Mouse (Mus musculus): ENCODE measurements around the gene Rfx3. TPM values are rescaled to one million over a fixed set of nuclear protein-coding genes. Genes with fewer than 3 reads are reported as not detected.

Rfx3 gene
- total RNA-seq, 1 experiment from 2014 or later, result 6.6 TPM

DNA sequence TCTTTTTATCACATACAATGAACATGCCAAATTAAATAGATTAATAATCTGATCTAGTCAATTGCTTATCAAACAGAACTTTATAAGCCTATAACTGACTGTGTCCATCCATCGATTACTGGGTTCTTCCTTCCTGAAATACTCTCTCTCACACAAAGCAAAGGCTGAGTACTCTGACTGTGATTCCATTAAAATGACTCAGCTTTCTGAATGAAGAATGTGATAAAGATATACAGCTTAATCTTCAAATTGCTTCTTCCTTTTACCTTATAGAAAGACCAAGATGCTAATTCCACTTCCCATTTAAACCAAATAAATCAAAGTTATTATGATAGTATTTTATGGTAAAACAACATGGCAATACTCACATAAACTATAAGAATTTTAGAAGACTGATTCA, 105.8 kb downstream of the Rfx3 start:
- no peak for DNase-seq

DNA sequence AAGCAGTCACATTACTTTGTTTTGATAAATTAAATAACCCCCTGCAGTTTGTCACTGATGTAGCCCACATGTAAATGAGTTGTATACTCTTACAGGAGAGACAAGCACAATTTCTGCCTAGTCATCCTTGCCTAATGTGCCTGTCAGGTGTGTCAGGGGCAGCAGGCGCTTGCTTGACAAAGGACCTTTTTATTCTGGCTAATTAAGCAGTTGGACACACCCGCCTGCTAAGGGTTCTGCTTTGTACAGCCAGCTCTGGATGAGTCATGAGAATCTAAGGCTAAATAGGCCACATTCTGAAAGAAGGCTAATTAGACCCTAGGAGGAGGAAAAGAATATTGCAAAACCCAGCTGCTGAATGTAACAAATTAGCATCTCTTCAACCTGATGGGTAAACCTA, 106.3 kb downstream of the Rfx3 start:
- DNase-seq, result peak; percentile 12

DNA sequence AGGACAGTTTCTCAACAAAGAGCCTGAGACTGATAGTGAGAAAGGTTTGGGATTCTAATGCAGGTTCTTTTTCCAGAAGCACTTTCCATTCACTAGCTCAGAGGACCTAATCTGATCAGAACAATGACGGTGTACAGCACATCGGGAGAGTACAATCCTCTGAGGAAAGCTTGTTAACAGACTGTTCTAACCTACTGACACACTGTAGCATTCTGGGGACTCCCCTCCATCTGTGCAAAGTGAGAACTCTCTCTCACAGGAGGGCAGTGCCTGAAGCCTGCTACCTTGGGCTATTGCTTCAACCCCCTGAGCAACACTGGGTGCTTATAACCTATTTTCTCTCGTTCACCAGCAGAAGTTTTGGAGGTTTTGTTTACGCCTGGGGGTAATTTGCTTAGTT, 106.8 kb downstream of the Rfx3 start:
- DNase-seq, result no peak

DNA sequence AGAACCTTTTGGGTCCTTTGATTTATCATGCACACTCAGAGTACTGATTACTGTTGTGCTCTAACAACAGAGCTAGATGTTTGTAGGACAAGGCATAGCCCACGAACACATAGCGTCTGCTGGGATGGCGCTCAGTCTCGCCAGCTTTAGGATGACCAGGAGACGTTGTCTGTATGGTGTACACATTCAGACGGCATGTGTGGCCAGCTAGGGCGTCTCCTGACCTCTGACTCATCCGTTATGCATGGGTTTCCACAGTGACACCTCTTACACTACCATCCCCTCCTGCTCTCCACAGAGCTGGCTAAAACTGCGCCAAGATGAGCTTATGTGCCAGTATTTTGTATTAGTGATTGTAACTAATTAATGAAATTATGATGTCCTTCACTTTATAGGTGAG, 108.4 kb downstream of the Rfx3 start:
- no peak for DNase-seq

DNA sequence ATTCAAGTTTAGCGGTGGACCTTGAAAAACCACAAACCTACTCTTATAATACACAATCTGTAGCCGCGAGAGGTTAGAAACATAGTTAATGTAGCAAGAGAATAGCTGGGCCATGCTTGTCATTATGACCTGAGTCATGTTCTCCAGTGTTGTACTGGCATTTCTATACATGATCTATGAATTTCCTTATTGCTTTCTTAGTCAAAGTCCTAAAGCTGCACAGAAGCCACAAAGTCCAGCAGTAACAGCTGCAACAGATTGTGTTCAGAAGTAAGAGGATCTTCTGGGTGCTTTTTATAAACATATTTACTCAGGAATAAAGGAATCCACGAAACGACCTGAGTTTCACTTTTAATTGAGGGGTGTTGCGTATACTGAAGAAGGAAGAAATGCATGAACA, 109.3 kb downstream of the Rfx3 start:
- no peak for DNase-seq

DNA sequence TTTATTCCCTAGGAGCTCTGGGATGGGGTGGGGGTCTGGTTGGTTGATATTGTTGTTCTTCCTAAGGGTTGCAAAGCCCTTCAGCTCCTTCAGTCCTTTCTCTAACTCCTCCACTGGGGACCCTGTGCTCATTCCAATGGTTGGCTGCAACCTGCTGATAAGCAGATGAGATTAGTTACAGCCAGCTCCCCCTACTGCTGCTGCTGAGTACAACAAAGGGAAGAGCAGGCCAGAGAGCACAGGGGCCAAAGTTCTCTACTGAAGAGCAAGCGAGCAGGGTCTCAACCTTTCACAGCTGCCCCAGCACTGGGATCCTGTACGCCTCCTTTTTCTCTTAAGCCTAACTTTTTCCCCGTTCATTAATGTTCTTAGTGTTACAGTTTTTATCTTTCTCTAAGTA, 126.4 kb downstream of the Rfx3 start:
- DNase-seq, result no peak

DNA sequence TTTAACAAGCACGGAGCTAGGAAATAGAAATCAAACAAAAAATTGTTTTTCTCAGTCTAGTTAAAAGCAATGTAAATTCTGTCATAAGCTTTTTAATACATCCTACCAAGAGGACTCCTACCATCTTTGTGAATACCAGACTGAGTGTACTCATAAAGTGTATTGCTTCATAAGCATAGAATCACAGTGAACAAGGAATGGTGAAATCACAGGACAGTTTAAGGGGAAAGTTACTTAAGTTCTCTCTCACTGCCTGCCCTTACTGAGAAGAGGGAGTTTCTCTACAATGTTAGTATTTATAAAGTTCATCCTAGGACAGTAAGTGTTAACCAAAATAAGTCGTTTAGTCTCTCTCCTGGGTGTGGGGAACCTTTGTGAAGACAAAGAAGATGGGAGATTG, 133.5 kb downstream of the Rfx3 start:
- no peak for DNase-seq

DNA sequence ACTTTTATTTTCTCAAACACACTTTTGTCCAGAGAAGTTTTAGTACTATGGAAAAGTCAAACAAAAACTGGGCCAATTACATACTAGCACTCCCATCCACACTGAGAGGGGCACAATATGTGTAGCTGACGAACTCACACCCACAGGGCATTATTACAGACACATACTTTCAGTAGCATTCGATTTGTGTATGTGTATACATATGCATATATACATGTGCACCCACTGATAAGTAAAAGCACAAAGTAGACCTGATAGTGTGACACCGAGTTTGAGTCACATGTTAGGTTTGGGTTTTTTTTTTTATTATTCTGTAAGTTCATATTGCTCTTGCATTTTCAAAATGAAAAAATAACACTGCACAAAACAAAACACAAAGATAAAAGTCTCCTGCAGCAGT, 140.2 kb downstream of the Rfx3 start:
- DNase-seq, result no peak

DNA sequence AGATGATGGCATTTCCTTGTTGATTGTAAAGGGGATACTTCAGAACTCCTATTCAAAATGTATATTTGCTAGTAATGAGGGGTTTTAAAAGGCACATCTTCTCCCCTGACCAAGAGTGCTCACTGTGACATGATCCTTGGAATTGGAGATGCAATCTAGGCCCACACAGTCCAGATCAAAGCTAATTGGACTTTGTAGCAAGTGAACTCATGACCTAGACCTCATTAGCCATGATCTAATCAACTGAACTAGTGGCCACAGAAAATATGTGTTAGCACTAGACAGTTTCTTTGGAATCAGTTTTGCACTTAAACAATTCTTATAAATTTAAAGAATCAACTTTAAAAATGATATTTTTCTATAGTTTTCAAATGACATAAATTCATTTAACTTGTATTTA, 151.3 kb downstream of the Rfx3 start:
- no peak for DNase-seq

DNA sequence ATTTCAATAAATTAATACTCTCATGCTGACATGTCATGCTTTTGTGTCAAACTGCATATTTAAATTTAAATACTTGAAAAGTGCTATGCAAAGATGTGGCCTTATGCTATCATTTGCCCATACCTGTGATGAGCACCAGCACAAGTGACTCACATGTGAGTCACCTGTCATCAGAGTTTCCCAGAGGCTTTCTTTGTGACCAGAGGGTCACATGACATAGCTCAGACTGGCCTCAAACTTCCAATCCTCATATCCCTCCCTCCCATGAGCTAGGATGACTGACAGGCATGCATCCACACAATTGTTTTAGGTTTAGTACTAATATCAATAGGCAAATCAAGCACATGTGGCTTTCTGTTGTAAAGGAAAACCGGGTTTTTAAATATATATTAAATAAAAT, 162.0 kb downstream of the Rfx3 start:
- DNase-seq, result no peak

DNA sequence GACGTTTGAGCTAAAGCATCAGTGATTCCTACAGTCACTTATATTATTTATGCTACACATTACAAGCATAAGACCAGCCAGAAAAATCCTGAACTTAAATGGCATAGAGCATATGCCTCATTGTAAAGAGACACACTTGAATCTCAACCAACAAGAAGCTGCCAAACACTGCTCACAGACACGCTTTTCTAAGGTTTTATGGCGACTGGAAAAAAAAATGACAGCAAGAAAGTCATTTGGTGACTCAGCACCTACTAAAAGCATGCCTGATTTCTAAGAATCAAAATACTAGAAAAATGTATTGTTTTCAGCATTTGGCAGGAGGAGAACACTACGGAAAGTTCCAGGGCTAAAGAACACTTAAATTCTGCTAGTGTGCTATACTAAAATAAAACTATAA, 163.9 kb downstream of the Rfx3 start:
- DNase-seq, result no peak

DNA sequence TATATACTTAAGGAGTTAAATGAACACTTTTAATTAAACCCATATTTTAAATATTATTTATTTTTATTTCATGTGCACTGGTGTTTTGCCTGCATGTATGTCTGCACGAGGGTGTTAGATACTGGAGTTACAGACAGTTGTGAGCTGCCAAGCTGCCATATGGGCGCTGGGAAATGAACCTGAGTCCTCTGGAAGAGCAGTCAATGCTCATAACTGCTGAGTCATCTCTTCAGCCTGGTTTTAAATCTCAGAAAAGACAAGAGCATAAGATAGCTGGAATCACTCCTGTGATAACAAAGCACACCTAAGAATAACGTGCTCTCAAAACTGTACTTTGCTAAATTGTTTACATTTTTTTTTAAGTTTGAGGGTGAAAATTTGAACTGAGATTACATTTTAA, 172.3 kb downstream of the Rfx3 start:
- DNase-seq, result no peak

DNA sequence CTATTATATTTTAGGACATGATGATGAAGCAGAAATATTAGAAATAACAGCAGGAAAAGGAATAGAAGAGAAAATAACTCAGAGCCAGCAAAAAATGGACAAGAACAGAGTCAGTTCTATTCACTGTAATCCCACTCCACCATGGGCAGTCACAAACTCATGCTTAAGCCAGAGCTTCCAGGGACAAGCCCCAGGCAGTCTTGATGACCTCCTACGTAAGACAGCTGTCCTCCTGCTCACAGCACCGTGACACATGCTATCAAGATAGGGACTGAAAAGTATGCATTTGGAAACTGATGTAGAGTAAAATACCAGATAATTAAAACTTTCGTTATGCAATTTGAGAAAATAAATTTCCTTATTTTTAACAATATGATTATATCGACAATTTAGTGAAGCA, 172.9 kb downstream of the Rfx3 start:
- no peak for DNase-seq

DNA sequence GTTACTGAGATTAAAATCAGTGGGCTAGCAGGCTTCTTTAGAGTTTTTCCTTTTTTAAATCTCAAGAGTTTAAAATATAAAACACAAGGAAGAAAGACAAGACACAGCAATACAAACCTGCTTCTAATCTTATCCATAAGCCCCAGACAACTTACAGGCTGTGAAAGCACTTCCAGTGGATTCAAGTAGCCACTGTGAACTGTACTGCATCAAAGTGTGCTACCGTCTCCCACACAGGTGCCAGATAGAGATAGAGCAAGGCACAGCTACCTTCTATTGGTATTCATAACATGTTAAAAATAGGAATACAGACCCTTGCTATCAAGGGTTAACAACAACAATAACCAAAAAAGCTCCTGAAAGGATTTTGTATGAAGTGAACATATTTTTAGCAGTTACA, 178.5 kb downstream of the Rfx3 start:
- DNase-seq, result no peak

DNA sequence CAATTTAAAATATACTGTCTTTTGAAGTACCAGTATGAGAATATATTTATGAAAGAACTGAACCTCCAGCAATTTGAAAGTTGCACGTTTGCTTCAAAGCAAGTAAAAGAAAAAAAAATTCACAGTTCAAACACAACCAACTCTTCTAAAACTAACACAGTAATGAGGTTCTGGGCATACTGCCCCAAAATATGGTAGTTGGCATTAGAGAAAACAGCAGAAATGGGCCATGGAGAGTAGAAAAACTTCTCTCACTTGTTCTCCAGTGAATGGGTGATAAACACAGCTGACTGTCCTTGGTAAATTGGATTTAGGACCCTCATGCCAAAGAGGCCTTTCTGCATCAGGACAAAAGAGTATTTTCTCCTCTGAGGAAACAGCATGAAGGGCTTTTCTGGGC, 182.7 kb downstream of the Rfx3 start:
- DNase-seq, result no peak

DNA sequence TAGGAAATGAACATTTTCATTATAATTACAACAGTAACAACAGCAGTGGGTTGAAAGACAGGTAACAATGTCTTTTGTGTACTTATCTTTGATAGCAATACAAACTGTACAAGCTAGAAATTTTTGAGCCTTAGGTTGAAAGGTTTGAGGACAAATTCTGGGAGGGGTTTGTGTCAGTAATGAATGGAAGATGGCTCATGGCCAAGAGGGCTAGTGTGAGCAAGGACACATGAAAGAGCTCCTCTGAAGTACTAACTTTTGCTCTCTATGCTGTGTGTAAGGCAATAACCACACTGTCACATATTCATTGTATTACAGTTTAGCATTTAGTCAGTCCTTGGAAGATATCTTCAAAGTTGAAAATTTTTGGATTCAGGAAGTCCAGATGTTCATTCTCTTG, 193.3 kb downstream of the Rfx3 start:
- DNase-seq, result peak; percentile 59

DNA sequence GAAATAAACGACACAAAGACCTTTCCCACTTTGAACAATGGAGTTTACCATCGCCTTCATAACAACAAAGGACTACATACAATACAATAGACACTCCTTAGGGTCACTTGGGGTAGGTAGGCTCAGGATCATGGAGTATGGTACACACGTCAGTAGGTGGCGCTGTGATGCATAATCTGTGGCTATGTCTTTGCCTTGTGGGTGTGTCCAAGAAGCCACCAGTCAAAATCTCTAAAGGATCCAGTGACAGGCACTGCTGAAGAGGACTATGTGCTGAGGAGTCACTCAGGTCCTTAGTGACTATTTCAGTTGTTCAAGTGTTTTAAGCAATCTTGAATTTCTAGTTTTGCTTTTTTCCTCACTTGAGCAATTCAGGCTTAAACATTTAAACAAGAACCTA, 230.9 kb downstream of the Rfx3 start:
- DNase-seq, result peak; percentile 66

DNA sequence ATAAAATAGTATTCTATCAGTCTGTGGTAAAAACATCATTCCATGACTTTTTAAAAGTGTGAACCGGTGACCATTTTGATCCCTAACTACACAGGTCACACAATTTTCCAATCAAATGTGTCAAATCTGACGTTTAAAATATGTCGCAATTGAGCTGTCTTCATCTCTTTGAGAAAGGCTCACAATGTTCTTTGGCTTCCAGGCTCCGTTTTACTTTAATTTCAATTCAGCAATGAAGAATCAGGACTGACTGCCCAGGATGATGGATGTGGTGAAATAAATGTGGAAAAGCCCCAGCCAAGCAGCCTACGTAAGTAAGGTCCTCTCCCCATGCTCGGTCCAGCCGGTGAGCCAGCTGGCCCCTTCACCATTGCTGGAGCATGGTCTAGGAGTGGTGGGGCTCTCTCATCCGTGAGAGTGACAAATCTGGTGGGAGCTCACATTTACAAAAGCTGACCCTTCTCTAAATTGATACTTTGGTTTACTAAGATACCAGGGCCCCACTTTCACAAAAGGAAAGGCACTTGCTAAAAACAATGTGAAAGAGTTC, 240.2 kb downstream of the Rfx3 start:
- no peak for DNase-seq

DNA sequence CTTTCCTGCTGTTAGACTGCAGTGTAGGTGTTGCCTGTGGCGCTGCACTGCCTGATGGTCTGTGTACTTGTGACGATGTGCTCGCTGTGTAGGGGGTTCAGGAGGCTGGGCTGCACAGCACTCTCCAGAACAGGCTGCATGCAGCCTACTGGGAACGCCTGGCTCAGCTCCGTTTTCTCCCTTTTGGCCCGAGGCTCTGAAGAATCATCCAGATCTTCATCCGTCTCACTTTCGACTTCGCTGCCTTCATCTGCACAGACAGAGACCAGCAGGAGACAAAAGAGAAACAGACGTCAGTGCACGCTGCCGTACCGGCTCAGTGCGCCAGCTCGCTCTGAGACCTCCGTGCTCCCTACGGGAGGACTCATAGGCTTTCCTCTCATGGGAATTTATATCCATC, 242.5 kb downstream of the Rfx3 start:
- DNase-seq, result no peak

DNA sequence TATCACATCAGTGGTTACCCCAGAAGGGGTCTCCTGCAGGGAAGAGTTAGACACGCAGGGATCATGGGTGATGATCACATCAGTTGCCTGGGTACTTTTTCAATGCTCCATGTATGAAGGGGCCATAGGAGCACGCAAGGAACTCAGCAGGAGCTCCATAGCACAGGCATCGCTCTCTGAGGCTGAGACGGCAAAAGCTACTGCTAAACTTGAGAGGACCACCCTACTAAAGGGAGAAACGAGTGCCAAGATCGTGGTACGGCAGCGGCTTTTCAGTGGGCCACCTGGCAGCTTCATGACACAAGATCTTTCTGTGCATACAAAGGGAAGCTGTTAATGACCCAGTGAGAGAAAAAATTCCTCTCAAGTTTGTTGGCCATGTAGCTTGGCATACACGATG, 250.7 kb downstream of the Rfx3 start:
- no peak for DNase-seq

DNA sequence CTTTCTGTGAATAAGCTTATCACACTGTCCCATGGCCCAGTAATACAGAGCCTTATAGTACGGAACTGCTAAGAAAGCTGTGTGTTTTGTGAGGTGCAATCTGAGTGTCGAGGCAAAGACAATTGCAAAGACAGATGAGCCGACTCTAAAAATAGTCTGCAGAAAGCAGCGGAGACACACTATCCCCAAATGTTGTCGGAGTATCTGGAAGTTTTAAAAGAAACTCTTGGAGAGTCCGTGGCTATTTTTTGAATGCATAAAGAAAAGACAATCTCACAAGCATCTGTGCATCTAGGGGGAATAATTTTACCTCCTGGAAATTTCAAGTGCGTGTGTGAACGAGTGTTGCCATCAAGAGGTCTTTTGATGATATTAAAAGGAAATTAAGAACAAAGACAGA, 251.6 kb downstream of the Rfx3 start:
- no peak for DNase-seq

DNA sequence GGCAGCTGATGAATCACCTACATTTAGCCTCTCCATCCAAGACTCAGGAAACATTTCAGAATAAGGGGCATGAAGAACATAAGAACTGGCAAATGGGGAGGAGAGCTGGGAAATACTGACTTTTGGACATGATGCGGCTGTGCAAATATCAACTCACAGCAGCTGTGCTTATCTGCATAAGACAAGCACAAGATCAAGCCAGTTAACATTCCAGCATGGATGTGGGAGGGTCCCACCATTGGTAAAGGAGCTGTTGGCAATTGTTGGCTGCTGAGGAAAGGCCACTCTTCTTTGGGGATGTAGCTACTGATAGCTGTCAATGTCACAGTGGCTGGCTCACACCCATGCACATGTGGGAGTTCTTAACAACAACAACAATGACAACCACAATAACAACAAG, 263.7 kb downstream of the Rfx3 start:
- DNase-seq, result no peak

DNA sequence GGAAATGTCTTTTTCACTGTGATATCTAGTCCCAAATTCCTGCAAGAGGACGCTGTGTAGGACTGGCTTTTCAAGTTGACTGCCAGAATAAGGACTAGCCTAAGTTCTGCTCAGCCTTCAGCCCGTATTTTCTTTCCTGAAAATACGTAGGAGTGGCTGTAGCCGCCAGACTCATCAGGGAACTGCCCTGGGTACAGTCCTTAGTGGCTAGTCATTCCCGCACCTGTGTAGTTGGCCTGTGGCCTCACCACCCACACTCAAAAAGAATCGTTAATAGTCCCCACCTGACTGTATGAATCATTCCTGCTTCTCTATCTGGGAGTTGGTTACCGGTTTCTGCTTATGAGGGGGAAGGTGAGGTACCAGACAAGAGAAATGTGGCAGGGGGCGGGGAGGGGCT, 272.1 kb downstream of the Rfx3 start:
- DNase-seq, result no peak

DNA sequence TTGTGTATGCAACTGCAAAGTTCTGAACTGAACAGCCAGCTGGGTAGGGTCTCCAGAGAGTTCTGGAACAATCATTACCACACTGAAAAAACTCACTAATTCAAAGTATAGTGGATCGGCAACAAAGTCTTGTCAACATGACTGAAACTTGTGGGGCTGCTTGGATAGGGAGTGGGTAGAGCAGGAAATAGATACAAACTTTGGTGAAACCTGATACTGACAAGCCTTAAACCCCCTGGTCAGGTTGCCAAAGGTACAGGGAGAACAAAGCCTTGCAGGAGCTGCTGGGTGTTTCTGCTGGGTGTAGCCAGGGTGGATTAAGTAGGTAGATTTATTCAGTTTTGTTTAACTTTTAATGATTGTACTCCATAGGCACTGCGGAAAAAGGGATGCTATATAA, 274.4 kb downstream of the Rfx3 start:
- DNase-seq, result no peak

DNA sequence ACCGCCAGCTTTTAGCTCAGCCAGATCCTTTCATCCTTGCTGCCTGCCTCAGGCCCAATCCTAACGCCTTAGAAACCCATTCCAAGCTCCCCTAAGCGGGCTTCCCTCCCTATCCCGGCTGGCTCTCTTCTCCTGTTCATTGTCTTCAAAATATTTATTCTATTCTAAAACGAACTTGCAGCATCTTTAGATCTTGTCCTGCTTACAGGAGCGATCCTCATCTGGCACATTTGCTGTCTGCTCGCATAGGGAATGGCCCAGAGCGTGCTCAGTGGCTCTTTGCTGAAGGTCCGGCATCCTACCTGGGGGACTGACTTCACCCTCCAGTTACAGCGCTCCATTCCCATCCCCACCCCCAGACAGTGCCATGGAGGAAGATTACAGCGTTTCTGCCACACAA, 292.0 kb downstream of the Rfx3 start:
- no peak for DNase-seq

DNA sequence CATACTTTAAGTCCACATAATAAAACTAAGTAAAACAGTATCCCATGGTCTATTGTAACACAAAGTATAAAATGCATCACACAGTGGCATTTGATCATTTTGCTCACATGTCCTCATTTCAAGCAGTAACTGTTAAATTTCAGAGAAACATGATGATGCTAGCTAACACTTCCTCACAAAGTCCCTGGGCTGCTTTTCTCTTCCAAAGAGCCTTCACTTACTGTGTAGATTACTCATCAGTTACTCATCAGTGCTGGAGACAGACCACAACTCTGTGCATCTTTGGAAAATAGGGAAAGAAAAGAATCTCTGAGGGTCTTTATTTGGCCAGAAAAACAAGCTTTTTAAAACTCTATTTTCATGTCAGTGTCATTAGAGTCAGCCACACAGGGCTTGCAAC, 294.7 kb downstream of the Rfx3 start:
- DNase-seq, result no peak
